Mouse (Mus musculus): ENCODE measurements at regions not wholly inside any gene's neighbourhood (a gene's known extent, or its start where the extent isn't known, plus 50 kb on each side); places are given as distances from the start of the nearest gene placed in this dataset.

DNA sequence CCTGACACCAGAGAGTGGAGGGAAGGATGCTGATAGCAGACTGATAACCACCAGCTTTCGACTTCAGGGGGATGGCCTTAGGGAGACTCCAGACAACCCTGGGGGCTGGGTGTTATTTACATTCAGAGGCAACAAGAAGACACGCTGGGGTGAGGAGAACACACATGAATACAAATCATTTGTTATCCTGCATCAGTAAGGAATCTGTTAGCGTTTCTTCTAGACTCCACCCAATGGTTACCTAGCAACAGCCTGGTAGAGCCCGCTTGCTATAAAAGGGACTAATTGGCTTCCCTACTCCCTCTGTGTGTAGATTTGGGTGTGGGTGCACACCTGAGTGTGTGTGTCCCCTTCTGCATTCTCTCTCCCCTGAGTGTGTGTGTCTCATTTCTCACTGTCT lies 140.8 kb upstream of the Gm3448 start:
- TF ChIP-seq CTCF (conservative IDR thresholded peaks at IDR 0.05; ENCODE audit: low read length) (no peak), NANOG (IDR thresholded peaks at IDR 0.05; ENCODE audit: borderline replicate concordance, low read length) (no peak), POU5F1 (IDR thresholded peaks at IDR 0.05; ENCODE audit: borderline replicate concordance, low read length) (no peak)
